ENCODE assay signal across 31 mouse cellular contexts in genomic region chr1:180191651-180192220, GRCm38 (mm10). TPM values are rescaled to one million over a fixed set of nuclear protein-coding genes. Genes with fewer than 3 reads are reported as not detected.
A peak's percentile ranks its signal among the peaks of the same experiment; 100 is the strongest.
DNase-seq lines count a peak whose midpoint lies in the region; ATAC-seq and TF ChIP-seq lines count a peak whose summit lies in the region.
"Had no signal": no experiment of that assay in that cellular context is flagged by ENCODE, and none has a peak within 500 bp of the region (broad histone marks: within the 10 kb centered on the region; RNA-seq: fewer than 3 reads in every experiment).

No protein-coding gene starts in this region.

- H3K27ac ChIP-seq in heart, adult 2 months: peak overlapping the region; percentile 84
- H3K27ac ChIP-seq in liver, adult 2 months (replicated peaks; ENCODE audit: insufficient read depth, low read depth, low read length): peak overlapping the region; percentile 47
- no peak overlapping the region for H3K27ac ChIP-seq in liver, embryonic 11.5 days (ENCODE audit: low read depth, low read length)
- peak overlapping the region; percentile 43 for H3K27ac ChIP-seq in small intestine, adult 2 months (ENCODE audit: insufficient read depth, low read depth, low read length)
- no peak overlapping the region for H3K27ac ChIP-seq in hindbrain, embryonic 11.5 days (ENCODE audit: low read depth, low read length)
- H3K27ac ChIP-seq: embryonic facial prominence, embryonic 13.5 days; forebrain, embryonic 10.5 days; forebrain, embryonic 15.5 days; intestine, embryonic 15.5 days; kidney, postnatal 0 days; limb, embryonic 10.5 days; limb, embryonic 15.5 days; liver, embryonic 15.5 days; neural tube, embryonic 13.5 days had no signal

- TF ChIP-seq EP300 in heart, adult 2 months (IDR thresholded peaks at IDR 0.05; ENCODE audit: insufficient read depth, low read depth, low read length): 0 out of 2 replicates have a peak, but pooled peaks have one; percentile 12

- H3K4me1 ChIP-seq in heart, adult 2 months (ENCODE audit: control insufficient read depth, insufficient read depth, low read length): peaks cover 3% of the 10 kb centered on the region
- H3K4me1 ChIP-seq in liver, adult 2 months (ENCODE audit: control insufficient read depth, insufficient read depth, low read length): peaks cover 48% of the 10 kb centered on the region
- peaks cover 14% of the 10 kb centered on the region for H3K4me1 ChIP-seq in liver, embryonic 11.5 days (replicated peaks; ENCODE audit: control insufficient read depth, insufficient read depth, low read length)
- peaks cover 22% of the 10 kb centered on the region for H3K4me1 ChIP-seq in small intestine, adult 2 months (ENCODE audit: control insufficient read depth, insufficient read depth, insufficient read length, low read length)
- H3K4me1 ChIP-seq in hindbrain, embryonic 11.5 days (replicated peaks; ENCODE audit: control insufficient read depth, insufficient read depth, low read length): peaks cover 2% of the 10 kb centered on the region

- ATAC-seq in liver, embryonic 11.5 days (replicated peaks; ENCODE audit: low FRiP score): no peak
- no peak for ATAC-seq in hindbrain, embryonic 11.5 days (ENCODE audit: low FRiP score)
- ATAC-seq: forebrain, embryonic 15.5 days; hindbrain, embryonic 16.5 days; intestine, embryonic 15.5 days; midbrain, embryonic 16.5 days had no signal

- 48% methylated on average over 7 of the region's 7 CpGs for WGBS in heart, adult 2 months
- 27% methylated on average over 7 of the region's 7 CpGs for WGBS in liver, adult 2 months
- 73% methylated on average over 7 of the region's 7 CpGs for WGBS in liver, embryonic 11.5 days
- 23% methylated on average over 7 of the region's 7 CpGs for WGBS in small intestine, adult 2 months
- WGBS in hindbrain, embryonic 11.5 days: 70% methylated on average over 7 of the region's 7 CpGs

- DNase-seq in heart, adult 2 months: peak; percentile 30 to 35
- DNase-seq in heart, postnatal 4 days: no peak
- peak; percentile 93 for DNase-seq in liver, adult 2 months (ENCODE audit: extremely low read depth, low read depth, low spot score)
- no peak for DNase-seq in liver, embryonic 11.5 days (ENCODE audit: low spot score)
- DNase-seq in adipocyte (ENCODE audit: low spot score): peak; percentile 34
- DNase-seq in hindbrain, embryonic 11.5 days (ENCODE audit: low spot score): no peak
- no peak for DNase-seq in ovary, postnatal 14 days (ENCODE audit: low spot score)
- DNase-seq: adrenal gland, postnatal 10 days; cerebellum, adult 11-12 months; cerebellum, adult 9-11 months; kidney, adult 8-10 months; layer of hippocampus, postnatal 36 days; lung, embryonic 14.5 days; lung, postnatal 14 days; retina, postnatal 1 day; right cerebral cortex, postnatal 14 days; thymus, adult 18-20 months; thymus, postnatal 36 days had no signal

- peak overlapping the region; percentile 70 for H3K9ac ChIP-seq in heart, adult 2 months (ENCODE audit: low read depth, low read length)
- peak overlapping the region; percentile 39 for H3K9ac ChIP-seq in liver, adult 2 months (ENCODE audit: low read depth, low read length)
- no peak overlapping the region for H3K9ac ChIP-seq in liver, embryonic 11.5 days (ENCODE audit: low read depth, low read length)
- H3K9ac ChIP-seq in hindbrain, embryonic 11.5 days (ENCODE audit: low read depth, low read length): no peak overlapping the region
- H3K9ac ChIP-seq: embryonic facial prominence, embryonic 13.5 days; forebrain, embryonic 15.5 days; heart, embryonic 12.5 days; intestine, embryonic 15.5 days; limb, embryonic 15.5 days; liver, embryonic 15.5 days; lung, embryonic 14.5 days; neural tube, embryonic 13.5 days had no signal

- intact Hi-C loops in heart, adult 2 months (cut with DNase I): no loop called here

- no peak for TF ChIP-seq POLR2A in heart, adult 2 months (IDR thresholded peaks at IDR 0.05; ENCODE audit: insufficient read depth, low read depth, low read length)
- TF ChIP-seq POLR2A in liver, adult 2 months (IDR thresholded peaks at IDR 0.05; ENCODE audit: extremely low read depth, insufficient read depth, low read length): no peak
- peak; percentile 15; the same call in 1 of the 2 replicates for TF ChIP-seq POLR2A in small intestine, adult 2 months (IDR thresholded peaks at IDR 0.05; ENCODE audit: low read depth, low read length)

- no peak for TF ChIP-seq CTCF in heart, adult 2 months (IDR thresholded peaks at IDR 0.05)
- no peak for TF ChIP-seq CTCF in liver, adult 2 months (IDR thresholded peaks at IDR 0.05; ENCODE audit: low read depth, low read length)
- no peak for TF ChIP-seq CTCF in small intestine, adult 2 months (IDR thresholded peaks at IDR 0.05; ENCODE audit: extremely low read depth, insufficient read length, insufficient replicate concordance, low read depth, low read length)

- H3K79me2 ChIP-seq in heart, adult 2 months (replicated peaks; ENCODE audit: control insufficient read depth, insufficient read depth, low read length): no peaks in the 10 kb centered on the region
- peaks cover 38% of the 10 kb centered on the region for H3K79me2 ChIP-seq in liver, adult 2 months (ENCODE audit: control insufficient read depth, insufficient read depth, low read length)

- no peak overlapping the region for H3K4me2 ChIP-seq in liver, embryonic 11.5 days
- no peak overlapping the region for H3K4me2 ChIP-seq in hindbrain, embryonic 11.5 days (replicated peaks; ENCODE audit: low read depth, low read length)
- H3K4me2 ChIP-seq: embryonic facial prominence, embryonic 13.5 days; forebrain, embryonic 15.5 days; heart, embryonic 12.5 days; intestine, embryonic 15.5 days; limb, embryonic 15.5 days; liver, embryonic 15.5 days; lung, embryonic 14.5 days; neural tube, embryonic 13.5 days had no signal

- H3K9me3 ChIP-seq in liver, embryonic 11.5 days (ENCODE audit: control insufficient read depth, low read length): no peaks in the 10 kb centered on the region
- H3K9me3 ChIP-seq in hindbrain, embryonic 11.5 days (ENCODE audit: control insufficient read depth, low read length): no peaks in the 10 kb centered on the region
- H3K9me3 ChIP-seq: embryonic facial prominence, embryonic 13.5 days; forebrain, embryonic 10.5 days; forebrain, embryonic 15.5 days; intestine, embryonic 15.5 days; limb, embryonic 10.5 days; limb, embryonic 15.5 days; liver, embryonic 15.5 days; neural tube, embryonic 13.5 days had no signal

- H3K36me3 ChIP-seq in heart, adult 2 months (ENCODE audit: control insufficient read depth, insufficient read depth, low read length): peaks cover 3% of the 10 kb centered on the region; the same call in 1 of the 2 replicates
- no peaks in the 10 kb centered on the region for H3K36me3 ChIP-seq in liver, adult 2 months (ENCODE audit: control insufficient read depth, insufficient read depth, low read length)
- H3K36me3 ChIP-seq in liver, embryonic 11.5 days (ENCODE audit: control insufficient read depth, insufficient read depth, low read length): no peaks in the 10 kb centered on the region
- H3K36me3 ChIP-seq in small intestine, adult 2 months (ENCODE audit: control insufficient read depth, insufficient read depth, low read length): no peaks in the 10 kb centered on the region
- H3K36me3 ChIP-seq in hindbrain, embryonic 11.5 days (ENCODE audit: control insufficient read depth, insufficient read depth, low read length): no peaks in the 10 kb centered on the region
- H3K36me3 ChIP-seq: embryonic facial prominence, embryonic 13.5 days; forebrain, embryonic 10.5 days; forebrain, embryonic 15.5 days; heart, embryonic 12.5 days; intestine, embryonic 15.5 days; limb, embryonic 10.5 days; limb, embryonic 15.5 days; neural tube, embryonic 13.5 days had no signal

- H3K27me3 ChIP-seq in heart, adult 2 months (ENCODE audit: control insufficient read depth, insufficient read depth, low read length): no peaks in the 10 kb centered on the region
- no peaks in the 10 kb centered on the region for H3K27me3 ChIP-seq in liver, adult 2 months (ENCODE audit: control insufficient read depth, insufficient read depth, low read length)
- H3K27me3 ChIP-seq in liver, embryonic 11.5 days (replicated peaks; ENCODE audit: control insufficient read depth, insufficient read depth, low read length): 0 out of 2 replicates have a peak, but pooled peaks cover 2% of the 10 kb centered on the region
- no peaks in the 10 kb centered on the region for H3K27me3 ChIP-seq in small intestine, adult 2 months (ENCODE audit: control insufficient read depth, insufficient read depth, low read length)
- no peaks in the 10 kb centered on the region for H3K27me3 ChIP-seq in hindbrain, embryonic 11.5 days (ENCODE audit: control insufficient read depth, insufficient read depth, low read length)
- H3K27me3 ChIP-seq: intestine, embryonic 15.5 days; liver, embryonic 15.5 days had no signal

- peak overlapping the region; percentile 32 for H3K4me3 ChIP-seq in heart, adult 2 months
- peak overlapping the region; percentile 12 for H3K4me3 ChIP-seq in liver, adult 2 months (ENCODE audit: insufficient read depth, low read depth, low read length)
- H3K4me3 ChIP-seq in liver, embryonic 11.5 days (ENCODE audit: low read depth, low read length): no peak overlapping the region
- peak overlapping the region; percentile 20 for H3K4me3 ChIP-seq in small intestine, adult 2 months (ENCODE audit: low read depth, low read length)
- H3K4me3 ChIP-seq in hindbrain, embryonic 11.5 days (ENCODE audit: low read depth, low read length): no peak overlapping the region
- H3K4me3 ChIP-seq: embryonic facial prominence, embryonic 13.5 days; forebrain, embryonic 10.5 days; forebrain, embryonic 15.5 days; heart, embryonic 12.5 days; intestine, embryonic 15.5 days; limb, embryonic 10.5 days; limb, embryonic 15.5 days; liver, embryonic 15.5 days; neural tube, embryonic 13.5 days had no signal

RNA-seq across cellular contexts. Expression of gene Coq8a, which starts 7.7 kb away (rescaled TPM):
- total RNA-seq in heart, adult 2 months (2021): 100 to 1,000 TPM; 783 to 919 TPM
- polyA plus RNA-seq in heart, adult 2 months (2012; rRNA removed): 468 and 899 TPM in 2 replicates
- 100 to 1,000 TPM; 232 to 252 TPM for total RNA-seq in heart, postnatal 4 days (2021)
- total RNA-seq in liver, adult 2 months (2014; rRNA removed): 137 and 197 TPM in 2 replicates
- 387 and 444 TPM in 2 replicates for polyA plus RNA-seq in liver, adult 2 months (2012; rRNA removed)
- 6.7 and 9.3 TPM in 2 replicates for polyA plus RNA-seq in liver, embryonic 11.5 days (2014; fragmentation: Nextera tagmentation; extraction: Ambion mirVana)
- polyA plus RNA-seq in small intestine, adult 2 months (2012; rRNA removed): 7.4 and 13.2 TPM in 2 replicates
- polyA plus RNA-seq in hindbrain, embryonic 11.5 days (2014; fragmentation: Nextera tagmentation; extraction: Ambion mirVana): 1.7 and 2.3 TPM in 2 replicates

Comparison
In these comparisons a context has a peak if more than half of its experiments do, and no peak if none do; other contexts are left out.
1. DNase-seq: peak in heart, adult 2 months (2 of 2), liver, adult 2 months (single experiment) and adipocyte (single experiment); none in heart, postnatal 4 days (single experiment), liver, embryonic 11.5 days (single experiment), hindbrain, embryonic 11.5 days (single experiment) and ovary, postnatal 14 days (single experiment).
2. H3K27ac ChIP-seq: peak in heart, adult 2 months (single experiment), liver, adult 2 months (single experiment) and small intestine, adult 2 months (single experiment); none in liver, embryonic 11.5 days (single experiment) and hindbrain, embryonic 11.5 days (single experiment).
3. H3K4me3 ChIP-seq: peak in heart, adult 2 months (single experiment), liver, adult 2 months (single experiment) and small intestine, adult 2 months (single experiment); none in liver, embryonic 11.5 days (single experiment) and hindbrain, embryonic 11.5 days (single experiment).
4. H3K9ac ChIP-seq: peak in heart, adult 2 months (single experiment) and liver, adult 2 months (single experiment); none in liver, embryonic 11.5 days (single experiment) and hindbrain, embryonic 11.5 days (single experiment).
5. RNA of gene Coq8a, which starts 7.7 kb away (polyA plus RNA-seq): 468 to 899 TPM in heart, adult 2 months and 387 to 444 TPM in liver, adult 2 months; 7.4 to 13.2 TPM in small intestine, adult 2 months, 6.7 to 9.3 TPM in liver, embryonic 11.5 days and 1.7 to 2.3 TPM in hindbrain, embryonic 11.5 days; every median in the first group is over 10 times any median in the second.